Mouse (Mus musculus): ENCODE measurements around the gene Neu1.
"Not testable (repeated sequence)": the region's sequence is repeated elsewhere in the genome, so short reads cannot be mapped to it uniquely, and the experiment has no call there.

Gene Neu1

DNA sequence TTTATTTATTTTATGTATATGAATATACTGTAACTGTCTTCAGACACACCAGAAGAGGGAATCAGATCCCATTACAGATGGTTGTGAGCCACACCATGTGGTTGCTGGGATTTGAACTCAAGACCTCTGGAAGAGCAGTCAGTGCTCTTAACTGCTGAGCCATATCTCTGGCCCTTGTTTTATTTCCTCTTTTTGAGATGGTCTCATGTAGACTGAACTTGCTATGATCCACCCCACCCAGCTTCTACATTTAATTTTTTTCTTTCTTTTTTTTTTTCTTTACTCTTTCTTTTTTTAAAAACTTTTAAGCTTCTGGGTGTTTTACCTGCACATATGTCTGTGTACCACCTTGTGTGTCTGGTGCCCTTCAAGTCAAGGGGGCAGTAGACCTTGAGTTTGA, 30.2 kb upstream of the Neu1 start:
- ATAC-seq (ENCODE audit: insufficient number of reproducible peaks, low FRiP score, low TSS enrichment) = not testable (repeated sequence)

DNA sequence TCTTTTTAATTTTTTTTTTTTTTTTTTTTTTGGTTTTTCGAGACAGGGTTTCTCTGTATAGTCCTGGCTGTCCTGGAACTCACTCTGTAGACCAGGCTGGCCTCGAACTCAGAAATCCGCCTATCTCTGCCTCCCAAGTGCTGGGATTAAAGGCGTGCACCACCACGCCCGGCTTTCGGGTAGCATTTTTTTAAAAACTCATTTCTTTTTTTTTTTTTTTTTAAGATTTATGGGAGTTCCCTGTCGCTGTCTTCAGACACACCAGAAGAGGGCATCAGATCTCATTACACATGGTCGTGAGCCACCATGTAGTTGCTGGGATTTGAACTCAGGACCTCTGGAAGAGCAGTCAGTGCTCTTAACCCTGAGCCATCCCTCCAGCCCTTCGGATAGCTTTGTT, 29.1 kb upstream of the Neu1 start:
- not testable (repeated sequence) for ATAC-seq (ENCODE audit: insufficient number of reproducible peaks, low FRiP score, low TSS enrichment)

DNA sequence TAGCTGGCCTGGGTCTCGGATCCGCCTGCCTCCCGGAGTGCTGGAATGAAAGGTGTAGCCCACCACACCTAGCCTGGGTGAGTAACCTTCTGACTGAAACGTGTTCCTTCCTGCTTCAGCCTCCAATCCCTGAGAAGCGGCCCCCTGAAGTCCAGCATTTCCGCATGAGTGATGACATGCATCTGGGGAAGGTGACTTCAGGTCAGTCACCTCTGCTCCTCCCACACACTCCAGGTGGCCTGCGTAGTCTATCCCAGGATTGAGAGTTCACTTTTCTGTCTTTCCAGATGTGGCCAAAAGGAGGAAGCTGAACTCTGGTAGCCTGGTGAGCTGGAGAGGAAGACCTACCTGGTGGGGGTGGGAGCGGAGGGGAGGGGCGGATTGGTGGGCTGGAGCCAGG, 28.2 kb upstream of the Neu1 start:
- ATAC-seq (ENCODE audit: insufficient number of reproducible peaks, low FRiP score, low TSS enrichment) = no peak

DNA sequence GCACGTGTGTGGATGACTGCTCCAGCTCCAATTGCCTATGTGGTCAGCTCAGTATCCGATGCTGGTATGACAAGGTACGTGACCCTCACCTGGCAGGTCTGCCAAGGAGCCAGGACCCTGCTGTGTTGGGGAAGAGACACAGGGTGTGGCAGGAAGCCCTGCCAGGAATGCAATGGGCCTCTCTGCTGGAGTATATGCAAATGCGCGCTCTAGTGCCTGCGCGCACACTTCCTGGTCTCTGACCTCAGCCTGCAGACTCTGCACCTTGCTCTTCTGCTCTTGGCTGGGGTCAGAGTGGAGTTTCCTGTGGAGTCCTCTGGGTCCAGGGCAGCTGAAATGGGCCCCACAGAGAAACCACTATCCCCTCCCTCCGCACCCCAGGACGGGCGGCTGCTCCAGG, 20.1 kb upstream of the Neu1 start:
- ATAC-seq (ENCODE audit: insufficient number of reproducible peaks, low FRiP score, low TSS enrichment) = no peak

DNA sequence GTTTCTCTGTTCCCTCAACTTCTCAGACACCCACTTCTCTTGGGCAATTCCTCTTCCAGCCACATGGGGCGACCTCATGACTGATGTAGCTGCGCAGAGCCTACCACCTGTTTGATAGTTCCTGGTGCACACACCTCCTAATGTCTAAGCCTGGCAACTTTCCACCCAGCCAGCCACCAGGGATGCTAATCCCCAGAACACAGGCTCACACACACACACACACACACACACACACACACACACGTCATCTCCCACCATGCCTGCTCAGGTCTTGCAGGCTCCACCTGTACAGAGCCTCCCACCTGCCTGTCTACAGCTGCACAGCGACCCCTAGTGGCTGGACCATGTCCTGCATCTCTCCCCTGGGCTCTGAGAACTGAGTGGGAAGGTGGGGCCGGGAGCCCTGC, 19.1 kb upstream of the Neu1 start:
- ATAC-seq (ENCODE audit: insufficient number of reproducible peaks, low FRiP score, low TSS enrichment) = peak; percentile 60; the same call in 1 of the 2 replicates

DNA sequence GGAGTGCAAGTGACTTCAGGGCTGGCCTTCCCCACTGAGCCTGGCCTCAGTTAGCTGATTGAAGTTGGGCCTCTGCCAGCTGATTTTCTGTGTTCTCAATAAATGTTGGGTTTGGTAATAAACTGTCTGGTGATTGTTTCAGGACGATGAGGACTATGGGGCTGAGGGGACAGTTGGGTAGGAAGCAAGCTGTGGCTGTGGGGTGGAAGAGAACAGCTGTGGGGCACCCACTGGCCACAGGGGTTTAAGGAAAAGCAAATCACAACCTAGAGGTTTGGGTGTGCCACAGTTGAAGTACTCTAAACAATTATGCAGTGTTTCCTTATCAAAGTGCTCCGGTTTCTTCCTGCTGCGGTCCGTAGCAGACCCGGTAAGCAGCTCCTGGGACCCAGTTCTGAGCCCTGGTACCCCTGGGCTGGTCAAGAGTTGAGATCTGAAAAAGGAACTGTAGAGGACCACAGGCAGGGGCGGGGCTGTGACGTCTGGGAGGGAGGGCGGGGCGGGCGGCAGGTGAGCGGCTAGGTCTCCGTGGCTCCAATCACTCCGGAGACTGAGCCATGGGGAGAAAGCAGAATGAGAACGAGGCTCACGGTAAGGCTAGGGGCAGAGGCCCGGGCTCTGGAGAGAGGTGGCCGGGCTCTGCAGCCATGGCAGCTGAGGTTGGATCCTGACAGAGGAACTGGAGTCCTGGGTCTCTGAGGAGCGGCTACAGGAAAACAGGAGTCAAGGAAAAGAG, 17.0 kb upstream of the Neu1 start, which contains the start of gene Slc44a4:
Gene Slc44a4, plus strand, starts transcription at position 537 of the 736 bp plus-strand sequence.
- ATAC-seq (ENCODE audit: insufficient number of reproducible peaks, low FRiP score, low TSS enrichment) = no peak

DNA sequence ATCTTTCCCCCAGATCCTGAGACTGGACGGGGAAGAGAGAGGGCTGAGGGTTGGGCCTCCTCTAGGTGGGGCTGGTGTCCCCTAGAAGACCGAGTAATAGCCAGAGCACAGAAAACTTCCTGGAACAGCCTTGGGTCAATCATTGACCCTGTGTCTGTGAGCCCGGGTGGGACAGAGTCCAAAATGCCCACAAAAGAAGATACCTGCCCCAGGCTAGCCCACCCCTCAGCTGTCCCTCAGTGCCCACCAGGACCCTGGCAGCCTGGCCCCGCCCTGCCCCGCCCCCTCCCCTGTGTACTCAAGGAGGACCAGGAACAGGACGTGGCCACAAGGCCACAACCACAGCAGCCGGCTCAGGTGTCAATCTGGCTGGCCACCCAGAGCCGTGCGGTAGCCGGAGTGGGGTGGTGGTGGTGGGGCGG, 15.6 kb upstream of the Neu1 start:
- no peak for ATAC-seq (ENCODE audit: insufficient number of reproducible peaks, low FRiP score, low TSS enrichment)

DNA sequence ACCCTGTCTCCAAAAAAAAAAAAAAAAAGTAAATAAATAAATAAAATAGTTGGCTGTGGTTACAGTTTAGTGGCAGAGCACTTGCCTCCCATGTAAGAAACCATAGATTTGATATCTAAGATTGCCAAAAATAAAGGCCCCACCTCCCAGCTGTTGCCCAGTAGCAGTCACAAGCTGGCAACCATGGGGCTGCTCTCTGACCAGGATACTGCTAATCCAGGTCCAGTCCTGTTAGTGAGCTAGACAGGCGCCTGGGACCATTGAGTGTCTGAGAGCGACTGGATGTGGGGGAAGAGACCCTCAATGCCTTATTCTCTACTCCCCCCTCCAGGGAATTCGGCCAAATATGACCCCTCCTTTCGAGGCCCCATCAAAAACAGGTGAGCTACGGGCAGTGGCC, 14.7 kb upstream of the Neu1 start:
- no peak for ATAC-seq (ENCODE audit: insufficient number of reproducible peaks, low FRiP score, low TSS enrichment)

DNA sequence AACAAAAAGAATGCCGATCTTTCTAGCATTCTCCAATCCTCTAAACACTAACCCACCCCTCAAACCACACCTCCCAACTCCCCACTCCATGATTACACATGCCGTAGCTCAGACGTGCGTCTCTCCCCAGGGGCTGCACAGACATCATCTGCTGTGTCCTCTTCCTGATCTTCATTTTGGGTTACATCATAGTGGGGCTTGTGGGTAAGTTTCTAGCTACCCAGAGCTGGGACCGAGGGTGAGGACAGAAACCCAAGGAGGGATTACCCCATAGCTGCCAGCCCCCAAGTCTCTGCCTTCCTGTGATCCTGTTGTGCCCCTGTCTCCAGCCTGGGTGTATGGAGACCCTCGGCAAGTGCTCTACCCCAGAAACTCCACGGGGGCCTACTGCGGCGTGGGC, 13.9 kb upstream of the Neu1 start:
- no peak for ATAC-seq (ENCODE audit: insufficient number of reproducible peaks, low FRiP score, low TSS enrichment)

DNA sequence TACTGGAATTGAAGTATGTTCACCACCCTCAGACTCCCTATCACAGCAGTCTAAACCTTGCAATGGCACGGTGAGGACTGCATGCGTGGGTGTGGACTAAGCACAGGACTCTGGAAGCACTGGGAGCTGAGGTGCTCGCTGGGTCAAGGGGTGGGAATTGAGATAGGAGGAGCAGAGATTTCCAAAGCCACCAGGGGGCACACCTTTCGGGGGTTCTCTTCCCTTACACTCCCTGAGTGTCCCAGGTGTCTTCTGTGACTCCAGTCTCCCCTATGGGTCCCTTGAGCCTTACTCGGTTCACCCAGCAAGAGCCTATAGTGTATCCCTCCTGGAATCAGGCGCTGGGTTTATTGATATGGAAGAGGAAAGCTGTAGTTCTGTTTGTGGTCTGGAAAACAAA, 8.1 kb upstream of the Neu1 start:
- ATAC-seq (ENCODE audit: insufficient number of reproducible peaks, low FRiP score, low TSS enrichment) = no peak

DNA sequence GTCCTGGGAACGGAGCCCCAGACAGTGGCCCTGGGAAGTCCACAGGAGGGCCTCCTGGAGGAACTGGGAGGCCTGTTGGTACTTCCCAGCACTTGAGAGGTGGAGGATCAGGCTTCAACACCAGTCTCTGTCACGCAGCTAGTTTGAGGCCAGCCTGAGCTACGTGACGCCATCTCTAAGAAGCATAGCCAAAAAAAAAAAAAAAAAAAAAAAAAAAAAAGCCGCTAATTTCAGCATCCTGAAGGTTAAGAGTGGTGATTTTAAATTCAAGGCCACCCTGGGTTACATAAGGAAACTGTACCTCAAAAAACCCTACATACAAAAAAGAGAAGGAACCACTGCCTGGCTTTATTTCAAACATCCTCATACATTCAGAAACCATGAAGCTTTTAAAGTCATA, 6.8 kb upstream of the Neu1 start:
- ATAC-seq (ENCODE audit: insufficient number of reproducible peaks, low FRiP score, low TSS enrichment) = no peak

DNA sequence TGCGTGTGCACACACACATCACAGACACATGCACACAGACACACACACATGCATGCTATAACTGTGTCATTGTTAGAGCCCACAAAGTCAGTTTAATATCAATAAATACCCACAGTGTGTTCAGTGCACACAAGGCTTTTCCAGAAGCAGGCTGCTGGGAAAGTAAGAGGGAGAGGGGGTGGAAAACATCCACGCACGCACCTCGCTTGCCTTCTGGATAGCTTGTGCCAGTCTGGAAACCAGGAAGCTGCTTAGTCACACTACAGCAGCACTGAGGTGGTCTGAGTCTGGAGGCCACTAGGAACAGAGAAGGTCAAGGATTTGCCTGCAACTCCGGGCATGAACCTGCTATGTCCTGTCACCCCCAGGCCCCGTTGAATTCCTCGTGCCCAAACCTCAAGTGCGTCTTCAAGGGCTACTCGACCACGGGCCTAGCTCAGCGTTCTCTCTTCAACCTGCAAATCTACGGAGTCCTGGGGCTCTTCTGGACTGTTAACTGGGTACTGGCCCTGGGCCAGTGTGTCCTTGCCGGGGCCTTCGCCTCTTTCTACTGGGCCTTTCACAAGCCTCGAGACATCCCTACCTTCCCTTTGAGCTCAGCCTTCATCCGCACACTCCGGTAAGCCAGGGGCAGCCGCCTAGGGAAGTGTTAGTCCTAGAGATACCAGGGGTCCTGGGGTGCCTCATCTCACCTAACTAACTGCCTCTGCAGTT, 3.6 kb upstream of the Neu1 start:
- ATAC-seq (ENCODE audit: insufficient number of reproducible peaks, low FRiP score, low TSS enrichment) = no peak

DNA sequence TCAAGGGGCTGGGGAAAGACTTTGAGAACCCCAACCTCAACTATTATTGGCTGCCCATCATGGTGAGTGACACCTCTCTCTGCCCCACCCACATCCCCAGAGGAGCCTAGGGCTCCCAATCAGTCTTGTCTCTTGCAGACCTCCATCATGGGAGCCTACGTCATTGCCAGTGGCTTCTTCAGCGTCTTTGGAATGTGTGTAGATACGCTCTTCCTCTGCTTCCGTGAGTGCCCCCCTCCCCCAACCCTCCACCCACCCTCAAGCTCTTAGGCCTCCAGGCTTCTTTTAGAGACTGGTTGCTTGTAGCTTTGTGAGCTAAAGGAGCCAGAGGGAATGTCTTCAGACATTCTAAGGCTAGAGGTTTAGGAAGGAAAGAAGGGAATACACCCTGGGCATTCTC, 2.2 kb upstream of the Neu1 start:
- ATAC-seq (ENCODE audit: insufficient number of reproducible peaks, low FRiP score, low TSS enrichment) = no peak

DNA sequence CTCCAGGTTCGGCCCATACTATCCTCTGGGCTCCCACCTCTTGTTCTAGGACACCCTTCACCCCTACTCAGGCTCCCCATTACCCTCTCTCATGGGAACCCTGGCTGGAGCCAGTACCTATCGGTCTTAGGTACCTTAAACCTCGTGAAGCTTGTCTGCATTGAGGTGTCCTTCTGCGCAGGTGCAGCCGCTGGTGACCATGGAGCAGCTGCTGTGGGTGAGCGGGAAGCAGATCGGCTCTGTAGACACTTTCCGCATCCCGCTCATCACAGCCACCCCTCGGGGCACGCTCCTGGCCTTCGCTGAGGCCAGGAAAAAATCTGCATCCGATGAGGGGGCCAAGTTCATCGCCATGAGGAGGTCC, 664 bp downstream of the Neu1 start:
- ATAC-seq (ENCODE audit: insufficient number of reproducible peaks, low FRiP score, low TSS enrichment) = peak; percentile 28; the same call in 1 of the 2 replicates

DNA sequence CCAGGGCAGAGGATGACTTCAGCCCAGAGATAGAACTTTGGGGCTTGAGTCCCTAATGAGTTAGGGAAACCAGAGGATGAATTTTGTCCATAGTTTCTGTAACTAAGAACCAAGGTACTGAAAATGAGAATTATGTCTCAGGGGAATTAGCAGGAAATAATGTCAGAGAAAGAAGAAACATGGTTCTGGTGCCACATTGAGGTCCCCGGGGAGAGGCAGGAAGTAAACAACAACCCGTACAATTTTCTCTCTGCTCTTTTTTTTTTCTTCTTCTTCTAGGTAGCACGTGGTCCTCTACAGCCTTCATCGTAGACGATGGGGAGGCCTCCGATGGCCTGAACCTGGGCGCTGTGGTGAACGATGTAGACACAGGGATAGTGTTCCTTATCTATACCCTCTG, 1.2 kb downstream of the Neu1 start:
- ATAC-seq (ENCODE audit: insufficient number of reproducible peaks, low FRiP score, low TSS enrichment) = no peak

DNA sequence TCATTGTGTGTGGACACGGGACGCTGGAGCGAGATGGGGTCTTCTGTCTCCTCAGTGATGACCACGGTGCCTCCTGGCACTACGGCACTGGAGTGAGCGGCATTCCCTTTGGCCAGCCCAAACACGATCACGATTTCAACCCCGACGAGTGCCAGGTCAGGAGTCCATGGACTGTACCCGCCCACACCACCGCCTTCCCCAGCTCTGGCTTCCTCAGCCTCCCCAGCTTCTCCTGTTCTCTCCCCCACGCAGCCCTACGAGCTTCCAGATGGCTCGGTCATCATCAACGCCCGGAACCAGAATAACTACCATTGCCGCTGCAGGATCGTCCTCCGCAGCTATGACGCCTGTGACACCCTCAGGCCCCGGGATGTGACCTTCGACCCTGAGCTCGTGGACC, 3.0 kb downstream of the Neu1 start:
- no peak for ATAC-seq (ENCODE audit: insufficient number of reproducible peaks, low FRiP score, low TSS enrichment)

DNA sequence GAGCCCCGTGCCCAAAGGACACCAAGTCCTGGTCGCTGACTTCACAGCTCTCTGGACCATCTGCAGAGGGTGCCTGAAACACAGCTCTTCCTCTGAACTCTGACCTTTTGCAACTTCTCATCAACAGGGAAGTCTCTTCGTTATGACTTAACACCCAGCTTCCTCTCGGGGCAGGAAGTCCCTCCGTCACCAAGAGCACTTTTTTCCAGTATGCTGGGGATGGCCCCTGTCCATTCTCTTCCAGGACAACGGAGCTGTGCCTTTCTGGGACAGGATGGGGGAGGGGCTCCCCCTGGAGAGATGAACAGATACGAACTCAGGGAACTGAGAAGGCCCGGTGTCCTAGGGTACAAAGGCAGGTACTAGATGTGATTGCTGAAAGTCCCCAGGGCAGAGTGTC, 3.8 kb downstream of the Neu1 start:
- no peak for ATAC-seq (ENCODE audit: insufficient number of reproducible peaks, low FRiP score, low TSS enrichment)

DNA sequence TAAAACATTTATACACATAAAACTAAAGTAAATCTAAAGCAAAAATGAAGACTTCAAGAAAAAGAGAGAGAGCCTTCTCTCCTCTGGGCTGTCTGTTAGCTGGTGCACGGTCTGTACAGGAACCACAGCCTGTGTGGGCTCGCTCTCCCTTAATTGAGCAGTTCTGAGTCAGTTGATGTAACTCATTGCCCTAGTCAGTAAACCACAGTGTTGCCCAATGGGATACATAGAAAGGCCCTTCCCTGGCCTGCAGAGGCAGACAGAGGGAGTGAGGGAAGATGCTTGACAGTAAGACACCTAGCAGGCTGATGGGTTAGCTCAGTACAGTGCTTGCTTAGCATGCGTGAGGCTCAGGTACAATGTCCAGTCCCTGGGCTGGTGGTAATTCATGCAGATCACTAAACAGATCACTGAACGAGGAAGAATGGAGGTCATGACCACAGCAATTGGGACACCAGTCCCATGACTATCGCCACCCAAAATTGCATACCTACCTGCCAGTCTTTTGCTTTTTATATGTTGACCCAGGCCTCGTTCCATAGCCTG, 7.0 kb downstream of the Neu1 start:
- ATAC-seq (ENCODE audit: insufficient number of reproducible peaks, low FRiP score, low TSS enrichment) = no peak

DNA sequence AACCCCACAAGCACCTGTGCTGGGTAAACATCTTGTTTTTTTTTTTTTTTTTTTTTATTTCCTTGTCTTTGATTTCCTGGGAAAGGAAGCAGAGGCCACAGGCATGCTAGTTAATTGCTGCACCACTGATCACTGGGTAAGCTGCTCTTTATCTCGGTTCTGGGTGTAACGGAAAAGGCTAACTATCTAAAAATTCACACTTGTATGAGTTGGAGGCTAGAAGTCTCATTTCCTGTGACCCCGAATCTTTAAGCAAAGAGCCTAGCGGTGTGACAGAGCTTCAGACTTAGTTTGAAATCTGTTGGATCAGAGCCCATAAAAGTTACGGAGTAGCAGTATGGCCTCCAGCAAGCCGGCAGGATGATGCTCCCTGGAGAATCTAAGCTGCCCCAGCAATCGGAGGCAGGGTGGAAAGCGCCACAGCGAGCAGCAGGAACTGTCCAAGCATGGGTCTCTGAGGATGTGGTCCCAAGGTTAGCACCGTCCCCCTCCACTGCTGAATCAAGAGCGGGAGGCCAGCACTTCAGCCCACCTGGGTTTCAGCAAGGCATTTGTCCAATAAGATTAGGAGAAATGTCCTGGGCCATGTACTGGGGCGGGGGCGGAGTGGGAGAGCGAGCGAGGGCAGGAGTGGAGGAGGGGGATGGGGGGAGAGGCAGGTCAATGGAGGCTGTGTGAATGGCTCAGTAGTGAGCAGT, 10.4 kb downstream of the Neu1 start:
- no peak for ATAC-seq (ENCODE audit: insufficient number of reproducible peaks, low FRiP score, low TSS enrichment)

DNA sequence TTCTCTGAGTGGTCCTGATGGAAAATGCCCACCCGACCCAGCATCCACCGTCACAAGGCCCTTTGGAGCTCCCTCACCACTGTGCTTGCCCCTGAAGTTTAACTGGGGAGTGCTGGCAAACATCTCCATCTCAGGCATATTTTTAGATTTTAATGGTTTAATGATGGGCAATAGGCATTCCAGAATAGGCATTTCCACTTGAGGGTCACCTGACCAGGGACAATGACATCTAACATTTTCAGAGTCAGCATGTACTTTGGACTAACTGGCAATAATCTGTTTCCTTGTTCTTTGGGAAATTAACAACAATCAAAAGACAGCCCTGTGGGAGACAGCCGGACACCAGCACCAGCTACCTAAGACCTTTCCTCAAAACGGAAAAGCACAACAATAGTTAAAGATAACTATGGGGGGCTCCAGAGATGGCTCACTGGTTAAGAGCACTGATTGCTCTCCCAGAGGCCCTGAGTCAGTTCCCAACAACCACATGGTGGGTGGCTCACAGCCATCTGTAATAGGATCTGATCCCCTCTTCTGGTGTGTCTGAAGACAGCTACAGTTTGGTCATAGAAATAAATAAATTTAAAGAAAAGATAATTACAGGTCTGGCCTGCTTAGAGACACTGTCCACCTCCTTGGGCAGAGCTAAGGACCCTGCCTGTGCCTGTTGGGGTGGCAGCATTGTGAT, 12.2 kb downstream of the Neu1 start:
- ATAC-seq (ENCODE audit: insufficient number of reproducible peaks, low FRiP score, low TSS enrichment) = no peak

DNA sequence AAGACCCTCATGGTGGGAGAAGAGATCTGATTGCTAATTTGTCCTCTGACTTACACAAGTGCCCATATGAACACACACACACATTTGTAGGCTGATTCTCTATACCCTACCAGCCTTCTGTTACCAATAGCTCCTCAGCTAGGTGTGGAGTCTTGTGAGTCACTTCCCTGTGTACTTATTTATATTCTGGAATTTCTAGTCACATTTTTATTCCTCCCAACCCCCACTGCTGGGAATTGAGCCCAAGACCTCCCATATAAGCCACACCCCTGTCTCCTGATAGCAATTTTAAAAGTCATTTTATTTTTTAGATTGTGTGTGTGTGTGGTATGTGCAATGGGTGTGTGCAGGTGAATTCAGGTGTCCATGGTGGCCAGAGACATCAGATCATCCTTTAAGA, 13.3 kb downstream of the Neu1 start:
- no peak for ATAC-seq (ENCODE audit: insufficient number of reproducible peaks, low FRiP score, low TSS enrichment)
